Mouse (Mus musculus) liver, postnatal 0 days (tissue): ENCODE measurements at regions not wholly inside any gene's neighbourhood (a gene's known extent, or its start where the extent isn't known, plus 50 kb on each side); places are given as distances from the start of the nearest gene placed in this dataset.

ENCODE experiments used
- ATAC-seq: fragments of 200-750 bp; cut with Nextera tagmentation; 2 replicates; pipeline ENCODE4 v1.8.0; 2017; ENCODE audit warnings: mild to moderate bottlenecking, moderate library complexity
- DNase-seq: peaks from one replicate; pipeline ENCODE4 v3.0.0-alpha.2; 2016
- H3K27ac ChIP-seq: fragments of 300-500 bp; sonication (generic); 2 replicates; pipeline ENCODE4 v1.5.1; 2014; ENCODE audit warnings: antibody characterized with exemption, moderate library complexity, mild to moderate bottlenecking, low read depth
- H3K27me3 ChIP-seq: fragments of 300-500 bp; sonication (generic); 2 replicates; pipeline ENCODE4 v1.6.1; 2014; ENCODE audit warnings: low read length, control low read depth, mixed read lengths; ENCODE audit not compliant: insufficient read depth
- H3K36me3 ChIP-seq: fragments of 300-500 bp; sonication (generic); replicated peaks from 2 replicates; pipeline ENCODE4 v1.6.1; 2014; ENCODE audit warnings: mild to moderate bottlenecking, control low read depth, low read length, moderate library complexity, mixed read lengths; ENCODE audit not compliant: insufficient read depth
- H3K4me1 ChIP-seq: fragments of 300-500 bp; sonication (generic); 2 replicates; pipeline ENCODE4 v1.6.1; 2014; ENCODE audit warnings: antibody characterized with exemption, mild to moderate bottlenecking, control low read depth; ENCODE audit not compliant: insufficient read depth
- H3K4me2 ChIP-seq: fragments of 300-500 bp; sonication (generic); 2 replicates; pipeline ENCODE4 v1.6.1; 2014; ENCODE audit warnings: low read depth, mild to moderate bottlenecking, low read length, moderate library complexity, mixed read lengths
- H3K4me3 ChIP-seq: fragments of 300-500 bp; sonication (generic); 2 replicates; pipeline ENCODE4 v1.5.1; 2014; ENCODE audit warnings: low read depth, low read length
- H3K9ac ChIP-seq: fragments of 300-500 bp; sonication (generic); replicated peaks from 2 replicates; pipeline ENCODE4 v1.6.1; 2014; ENCODE audit warnings: mild to moderate bottlenecking, moderate library complexity
- H3K9me3 ChIP-seq: fragments of 300-500 bp; sonication (generic); 2 replicates; pipeline ENCODE4 v1.6.1; 2016; ENCODE audit warnings: mild to moderate bottlenecking, control low read depth, low read length, mixed read lengths
- CTCF ChIP-seq: sonication (generic); IDR thresholded peaks from 2 replicates; pipeline ENCODE4 v1.5.1; 2016; ENCODE audit warnings: antibody characterized with exemption, low read depth
- EP300 ChIP-seq: IDR thresholded peaks from 2 replicates; pipeline ENCODE4 v1.6.1; 2016; ENCODE audit warnings: antibody characterized with exemption, low read depth, mild to moderate bottlenecking
- WGBS: fragments of 180-500 bp; shearing (Covaris S2); extraction: QIAGEN DNeasy Blood & Tissue Kit; methylation state at CpG from one replicate; pipeline ENCODE4 v1.1.7; 2014; ENCODE audit not compliant: insufficient replicate concordance; 5-methylcytosine and 5-hydroxymethylcytosine counted together

- H3K9ac ChIP-seq, result no peak overlapping the region
These were observed 126.0 kb upstream of the Rasa1 start for GRCm38 (mm10) chr13:85414951-85415350.

DNA sequence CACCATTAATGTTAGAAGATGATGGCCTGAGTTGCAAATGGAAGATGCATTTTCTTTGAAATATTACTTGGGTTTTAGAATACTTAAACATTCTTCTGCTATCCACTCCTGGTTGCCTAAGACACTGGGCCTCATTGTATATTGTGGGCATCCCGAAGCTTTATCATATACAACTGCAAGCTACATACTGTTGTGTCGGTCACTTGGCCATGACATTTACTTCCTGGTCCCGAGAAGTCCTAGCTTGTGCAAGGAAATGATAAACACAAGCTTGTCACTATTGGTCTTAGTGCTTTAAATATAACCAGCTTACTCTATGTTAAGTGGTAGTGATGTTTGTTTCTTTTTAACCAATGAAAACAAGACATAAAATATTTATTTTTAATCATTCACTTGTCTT, 122.4 kb upstream of the Rasa1 start:
- no peaks in the 10 kb centered on the region for H3K4me1 ChIP-seq
- H3K27ac ChIP-seq, result no peak overlapping the region
- no peak overlapping the region for H3K9ac ChIP-seq
- H3K4me2 ChIP-seq, result no peak overlapping the region
- no peaks in the 10 kb centered on the region for H3K27me3 ChIP-seq
- H3K9me3 ChIP-seq, result no peaks in the 10 kb centered on the region
- TF ChIP-seq EP300, result no peak
- TF ChIP-seq CTCF, result no peak
- ATAC-seq (no peak), DNase-seq (no peak)
- WGBS, result 53% methylated on average over 3 of the region's 3 CpGs
- H3K36me3 ChIP-seq, result no peaks in the 10 kb centered on the region
- no peak overlapping the region for H3K4me3 ChIP-seq

More at GRCm38 (mm10) chr13:85414951-85415350, 126.0 kb upstream of the Rasa1 start:
- DNase-seq (no peak), ATAC-seq (no peak)
- Histone ChIP-seq H3K4me3 (no peak overlapping the region), H3K27ac (no peak overlapping the region), H3K27me3 (no peaks in the 10 kb centered on the region), H3K36me3 (no peaks in the 10 kb centered on the region), H3K4me1 (no peaks in the 10 kb centered on the region), H3K4me2 (no peak overlapping the region), H3K9me3 (no peaks in the 10 kb centered on the region)
- 70% methylated on average over 4 of the region's 4 CpGs for WGBS
- TF ChIP-seq EP300, result no peak

GRCm38 (mm10) chr13:85398834-85399233, 109.9 kb upstream of the Rasa1 start:
- Histone ChIP-seq H3K4me3 (no peak overlapping the region), H3K27me3 (no peaks in the 10 kb centered on the region), H3K9ac (no peak overlapping the region), H3K4me2 (no peak overlapping the region), H3K4me1 (no peaks in the 10 kb centered on the region), H3K9me3 (no peaks in the 10 kb centered on the region), H3K27ac (no peak overlapping the region), H3K36me3 (no peaks in the 10 kb centered on the region)
- WGBS, result 51% methylated on average over 5 of the region's 5 CpGs
- no peak for DNase-seq
- no peak for ATAC-seq
- TF ChIP-seq CTCF (no peak), EP300 (no peak)

DNA sequence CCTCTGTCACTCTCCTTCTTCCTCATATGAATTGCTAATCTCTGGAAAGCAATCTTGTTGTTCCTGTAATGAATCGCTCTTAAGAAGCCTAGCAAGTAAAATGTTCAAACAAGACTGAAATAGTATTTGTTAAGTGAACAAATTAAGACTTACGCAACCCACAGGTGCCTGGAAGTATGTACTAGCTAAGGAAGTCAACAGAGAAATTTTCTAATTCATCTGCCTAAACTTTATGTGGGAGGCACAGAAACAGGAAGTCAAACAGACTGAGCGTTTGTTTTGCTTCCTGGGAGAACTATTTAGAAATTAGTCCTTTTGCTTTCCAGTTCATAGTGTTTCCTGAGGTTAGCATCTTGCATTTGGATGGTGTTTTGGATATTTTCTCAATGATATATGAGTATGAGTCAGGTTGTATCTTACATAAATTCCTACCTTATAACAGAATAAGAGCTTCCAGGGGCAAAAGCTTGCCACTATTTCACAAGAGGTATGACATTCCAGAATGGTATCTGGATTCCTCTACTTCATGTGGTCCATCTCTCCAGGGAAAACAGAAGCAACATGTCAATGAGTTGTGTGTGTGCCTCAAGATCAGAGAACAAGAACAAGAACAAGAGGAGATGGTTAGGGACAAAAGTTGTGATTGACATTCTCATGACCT, 87.5 kb upstream of the Rasa1 start:
- H3K4me3 ChIP-seq, result no peak overlapping the region
- no peak overlapping the region for H3K9ac ChIP-seq
- no peaks in the 10 kb centered on the region for H3K27me3 ChIP-seq
- H3K27ac ChIP-seq, result no peak overlapping the region
- 49% methylated on average over 3 of the region's 3 CpGs for WGBS
- H3K4me1 ChIP-seq, result no peaks in the 10 kb centered on the region
- no peak for DNase-seq
- H3K9me3 ChIP-seq, result no peaks in the 10 kb centered on the region
- H3K4me2 ChIP-seq, result no peak overlapping the region
- no peaks in the 10 kb centered on the region for H3K36me3 ChIP-seq
- ATAC-seq, result no peak
- no peak for TF ChIP-seq EP300

- 66% methylated on average over 2 of the region's 2 CpGs for WGBS
These were observed 70.7 kb upstream of the Rasa1 start for GRCm38 (mm10) chr13:85359621-85360020.

GRCm38 (mm10) chr13:85359143-85359542, 70.2 kb upstream of the Rasa1 start:
- ATAC-seq, result no peak
- DNase-seq, result no peak
- H3K9me3 ChIP-seq, result no peaks in the 10 kb centered on the region
- TF ChIP-seq EP300 (no peak), CTCF (no peak)
- 67% methylated on average over 6 of the region's 6 CpGs for WGBS
- no peak overlapping the region for H3K27ac ChIP-seq
- H3K4me2 ChIP-seq, result no peak overlapping the region
- H3K27me3 ChIP-seq, result no peaks in the 10 kb centered on the region
- no peaks in the 10 kb centered on the region for H3K36me3 ChIP-seq
- H3K4me3 ChIP-seq, result no peak overlapping the region
- H3K4me1 ChIP-seq, result no peaks in the 10 kb centered on the region
- H3K9ac ChIP-seq, result no peak overlapping the region

More at GRCm38 (mm10) chr13:85359621-85360020, 70.7 kb upstream of the Rasa1 start:
- Histone ChIP-seq H3K4me3 (no peak overlapping the region), H3K9ac (no peak overlapping the region), H3K27me3 (no peaks in the 10 kb centered on the region), H3K36me3 (no peaks in the 10 kb centered on the region), H3K4me1 (no peaks in the 10 kb centered on the region), H3K9me3 (no peaks in the 10 kb centered on the region), H3K27ac (no peak overlapping the region), H3K4me2 (no peak overlapping the region)
- DNase-seq, result no peak
- ATAC-seq, result no peak
- TF ChIP-seq CTCF (no peak), EP300 (no peak)

- Histone ChIP-seq H3K4me2 (no peak overlapping the region), H3K27ac (no peak overlapping the region), H3K4me3 (no peak overlapping the region), H3K4me1 (no peaks in the 10 kb centered on the region), H3K27me3 (no peaks in the 10 kb centered on the region), H3K9ac (no peak overlapping the region), H3K9me3 (no peaks in the 10 kb centered on the region), H3K36me3 (no peaks in the 10 kb centered on the region)
- TF ChIP-seq CTCF, result no peak
- TF ChIP-seq EP300, result no peak
- no peak for ATAC-seq
- DNase-seq, result no peak
- 79% methylated on average over 3 of the region's 3 CpGs for WGBS
These were observed 63.1 kb upstream of the Rasa1 start for GRCm38 (mm10) chr13:85352061-85352460.
